Mouse (Mus musculus) kidney, embryonic 14.5 days (tissue): ENCODE measurements around the gene Dek. TPM values are rescaled to one million over a fixed set of nuclear protein-coding genes. Genes with fewer than 3 reads are reported as not detected.

Experiments used
- ATAC-seq: fragments of 200-750 bp; cut with Nextera tagmentation; 2 replicates; pipeline ENCODE4 v1.8.0; 2017; ENCODE audit warnings: moderate number of reproducible peaks, mild to moderate bottlenecking, moderate TSS enrichment, moderate library complexity; ENCODE audit not compliant: low FRiP score, low TSS enrichment
- H3K27ac ChIP-seq: fragments of 300-500 bp; sonication (generic); 2 replicates; pipeline ENCODE4 v1.5.1; 2014; ENCODE audit warnings: low read depth, mild to moderate bottlenecking, low read length, moderate library complexity, mixed read lengths
- H3K27me3 ChIP-seq: fragments of 300-500 bp; sonication (generic); 2 replicates; pipeline ENCODE4 v1.6.1; 2014; ENCODE audit warnings: mild to moderate bottlenecking, low read length; ENCODE audit not compliant: control insufficient read depth, insufficient read depth
- H3K36me3 ChIP-seq: fragments of 300-500 bp; sonication (generic); 2 replicates; pipeline ENCODE4 v1.6.1; 2014; ENCODE audit warnings: low read length, mixed read lengths; ENCODE audit not compliant: control insufficient read depth, insufficient read depth
- H3K4me1 ChIP-seq: fragments of 300-500 bp; sonication (generic); 2 replicates; pipeline ENCODE4 v1.6.1; 2014; ENCODE audit warnings: low read length, mixed read lengths; ENCODE audit not compliant: control insufficient read depth, insufficient read depth
- H3K4me2 ChIP-seq: fragments of 300-500 bp; sonication (generic); replicated peaks from 2 replicates; pipeline ENCODE4 v1.6.1; 2014; ENCODE audit warnings: low read depth, mild to moderate bottlenecking, low read length
- H3K4me3 ChIP-seq: fragments of 300-500 bp; sonication (generic); 2 replicates; pipeline ENCODE4 v1.5.1; 2014; ENCODE audit warnings: mild to moderate bottlenecking, low read length
- H3K9ac ChIP-seq: fragments of 300-500 bp; sonication (generic); 2 replicates; pipeline ENCODE4 v1.6.1; 2014; ENCODE audit warnings: low read depth, mild to moderate bottlenecking, low read length, moderate library complexity
- H3K9me3 ChIP-seq: fragments of 300-500 bp; sonication (generic); 2 replicates; pipeline ENCODE4 v1.6.1; 2016; ENCODE audit warnings: low read length; ENCODE audit not compliant: control insufficient read depth
- WGBS: fragments of 180-500 bp; shearing (Covaris S2); extraction: QIAGEN DNeasy Blood & Tissue Kit; methylation state at CpG from one replicate; pipeline ENCODE4 v1.1.7; 2014; 5-methylcytosine and 5-hydroxymethylcytosine counted together
- polyA plus RNA-seq: library from polyadenylated mRNA; unstranded; fragments of >200 nt; fragmentation: Nextera tagmentation; extraction: Ambion mirVana; gene quantifications from 2 replicates; pipeline ENCODE4 v1.2.1, GENCODE M21; 2014

Dek gene
- polyA plus RNA-seq, 1 experiment from 2014 or later: 276 TPM

DNA sequence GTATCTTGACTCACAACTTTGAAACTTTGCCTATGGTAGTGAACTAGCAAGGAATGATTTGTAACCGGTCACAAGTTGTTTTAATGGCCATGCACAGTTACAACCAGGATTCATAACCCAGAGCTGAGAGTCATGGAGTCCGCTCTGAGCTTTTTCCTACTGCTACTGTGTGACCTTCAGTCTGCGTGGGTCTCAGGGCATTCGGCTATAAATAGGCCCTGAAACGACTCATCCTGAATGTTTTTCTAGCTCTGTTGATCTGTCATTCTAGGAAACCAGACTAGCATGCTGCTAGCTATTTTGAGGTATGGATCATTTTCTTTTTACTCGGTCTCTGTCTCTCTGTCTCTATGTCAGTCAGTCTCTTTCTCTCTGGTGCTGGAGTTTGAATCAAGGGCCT lies 36.8 kb upstream of the Dek start:
- Histone ChIP-seq H3K9me3 (peaks cover 11% of the 10 kb centered on the region), H3K27ac (no peak overlapping the region), H3K27me3 (no peaks in the 10 kb centered on the region), H3K4me3 (no peak overlapping the region), H3K4me2 (no peak overlapping the region), H3K4me1 (no peaks in the 10 kb centered on the region), H3K9ac (no peak overlapping the region), H3K36me3 (no peaks in the 10 kb centered on the region)
- ATAC-seq: no peak
- WGBS: 46% methylated on average over 6 of the region's 6 CpGs

DNA sequence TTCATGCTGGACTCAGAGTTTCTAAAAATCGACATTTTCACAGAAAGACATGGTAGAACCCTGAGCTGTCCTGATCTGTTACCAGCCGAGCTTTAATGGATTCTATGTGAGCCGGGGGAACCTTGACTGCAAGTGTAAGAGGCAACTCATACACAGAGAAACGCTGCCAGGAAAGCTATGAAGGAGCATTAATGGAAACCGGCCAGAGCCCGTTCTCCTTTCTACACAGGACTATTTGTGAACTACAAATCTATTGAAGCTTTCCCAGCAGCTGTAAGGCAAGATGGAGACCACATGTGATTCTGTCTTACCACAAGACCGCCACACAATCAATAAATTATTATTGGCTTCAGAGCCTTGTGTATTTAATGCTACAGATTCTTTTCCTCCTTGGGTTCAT lies 29.7 kb upstream of the Dek start:
- H3K4me1 ChIP-seq: no peaks in the 10 kb centered on the region
- H3K27ac ChIP-seq: no peak overlapping the region
- H3K4me2 ChIP-seq: no peak overlapping the region
- no peak overlapping the region for H3K9ac ChIP-seq
- H3K36me3 ChIP-seq: no peaks in the 10 kb centered on the region
- H3K9me3 ChIP-seq: peaks cover 11% of the 10 kb centered on the region
- no peaks in the 10 kb centered on the region for H3K27me3 ChIP-seq
- H3K4me3 ChIP-seq: no peak overlapping the region
- ATAC-seq: no peak
- WGBS: 87% methylated on average over 7 of the region's 7 CpGs

DNA sequence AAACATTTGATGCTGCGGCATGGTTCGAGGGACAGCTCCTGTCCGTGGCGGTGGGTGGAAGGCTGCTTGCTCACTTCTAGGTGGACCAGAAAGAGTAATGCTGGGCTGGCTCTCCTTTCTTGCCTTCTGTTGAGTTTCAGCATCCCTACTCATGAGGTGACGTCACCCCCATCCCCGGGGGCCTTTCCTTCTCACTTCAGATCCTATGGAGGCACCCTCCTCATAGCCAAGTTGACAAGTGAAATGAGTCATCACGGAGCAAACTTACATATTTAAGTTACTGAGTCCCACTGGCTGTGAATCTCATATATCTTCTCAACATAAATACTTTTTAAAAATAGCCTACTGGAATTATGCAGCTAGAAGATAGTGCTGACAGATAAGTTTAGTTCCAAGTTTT lies 28.8 kb upstream of the Dek start:
- ATAC-seq: no peak
- Histone ChIP-seq H3K9me3 (peaks cover 5% of the 10 kb centered on the region; the same call in 1 of the 2 replicates), H3K4me2 (no peak overlapping the region), H3K27ac (no peak overlapping the region), H3K4me3 (no peak overlapping the region), H3K27me3 (no peaks in the 10 kb centered on the region), H3K4me1 (no peaks in the 10 kb centered on the region), H3K36me3 (no peaks in the 10 kb centered on the region), H3K9ac (no peak overlapping the region)
- WGBS: 95% methylated on average over 7 of the region's 7 CpGs

DNA sequence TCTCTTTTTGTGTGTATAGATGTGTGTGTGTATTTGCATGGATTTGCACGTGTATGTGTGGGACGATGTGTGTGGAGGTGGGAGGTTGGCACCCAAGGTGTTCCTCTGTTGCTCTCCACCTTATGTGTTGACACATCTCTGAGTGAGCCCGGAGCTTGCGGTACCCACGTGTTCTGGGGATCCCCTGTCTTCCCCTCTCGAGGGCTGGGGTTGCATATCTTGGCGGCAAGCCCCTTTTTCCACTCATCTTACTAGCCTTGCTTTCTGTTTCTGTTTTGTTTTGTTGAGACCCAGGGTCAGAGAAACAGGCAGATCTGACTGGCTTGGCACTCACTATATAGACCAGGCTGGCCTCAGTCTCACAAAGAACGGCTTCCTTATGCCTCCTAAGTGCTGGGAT lies 27.1 kb upstream of the Dek start:
- WGBS: 92% methylated on average over 8 of the region's 8 CpGs
- no peaks in the 10 kb centered on the region for H3K36me3 ChIP-seq
- H3K9ac ChIP-seq: no peak overlapping the region
- H3K4me1 ChIP-seq: no peaks in the 10 kb centered on the region
- ATAC-seq: no peak
- no peak overlapping the region for H3K27ac ChIP-seq
- H3K9me3 ChIP-seq: no peaks in the 10 kb centered on the region
- no peaks in the 10 kb centered on the region for H3K27me3 ChIP-seq
- no peak overlapping the region for H3K4me3 ChIP-seq
- no peak overlapping the region for H3K4me2 ChIP-seq

DNA sequence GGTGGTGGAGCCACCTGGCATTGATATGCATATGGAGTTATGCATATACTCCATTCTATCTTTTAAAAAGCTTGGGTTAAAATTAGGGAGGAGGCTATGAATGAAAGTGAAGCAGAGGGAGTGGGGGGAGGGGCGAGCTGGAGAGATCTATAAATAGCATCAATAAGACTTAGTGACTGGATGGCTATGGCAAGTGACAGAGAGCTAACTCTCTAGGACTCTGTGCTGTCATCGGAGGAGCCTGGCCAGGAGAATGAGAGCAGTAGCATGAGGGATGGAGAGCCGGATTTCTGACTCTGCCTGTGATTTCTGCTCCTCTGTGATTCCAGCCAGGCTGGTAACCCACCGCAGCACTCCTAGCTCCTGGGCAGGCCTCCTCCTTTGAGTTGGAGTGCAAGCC lies 23.1 kb upstream of the Dek start:
- H3K4me3 ChIP-seq: no peak overlapping the region
- no peaks in the 10 kb centered on the region for H3K9me3 ChIP-seq
- H3K4me2 ChIP-seq: no peak overlapping the region
- no peak overlapping the region for H3K27ac ChIP-seq
- 69% methylated on average over 4 of the region's 4 CpGs for WGBS
- ATAC-seq: no peak
- H3K9ac ChIP-seq: no peak overlapping the region
- peaks cover 4% of the 10 kb centered on the region; the same call in 1 of the 2 replicates for H3K4me1 ChIP-seq
- no peaks in the 10 kb centered on the region for H3K36me3 ChIP-seq
- H3K27me3 ChIP-seq: no peaks in the 10 kb centered on the region

DNA sequence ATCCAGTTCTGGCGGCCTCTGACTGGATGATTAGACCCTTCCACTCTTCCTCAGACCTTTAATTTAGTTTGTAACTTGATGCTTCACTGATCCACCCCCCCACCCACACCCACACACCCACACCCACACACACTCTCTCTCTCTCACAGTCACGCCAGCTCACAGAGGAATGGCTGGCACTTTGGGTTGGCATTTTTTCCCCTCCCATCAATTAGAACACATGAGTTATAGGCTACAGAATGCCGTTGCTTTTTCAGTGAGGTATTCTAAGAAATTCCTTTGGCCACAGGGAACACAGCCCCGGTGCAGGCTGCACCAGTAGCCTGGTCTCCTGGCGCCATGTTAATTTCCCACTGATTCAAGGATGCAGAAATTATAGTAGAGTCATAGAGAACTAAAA lies 19.6 kb upstream of the Dek start:
- Histone ChIP-seq H3K27ac (no peak overlapping the region), H3K9me3 (no peaks in the 10 kb centered on the region), H3K9ac (no peak overlapping the region), H3K4me3 (no peak overlapping the region), H3K36me3 (no peaks in the 10 kb centered on the region), H3K4me2 (no peak overlapping the region), H3K4me1 (peaks cover 10% of the 10 kb centered on the region; the same call in 1 of the 2 replicates), H3K27me3 (peaks cover 3% of the 10 kb centered on the region; the same call in 1 of the 2 replicates)
- ATAC-seq: peak; percentile 66
- WGBS: 40% methylated on average over 5 of the region's 5 CpGs

DNA sequence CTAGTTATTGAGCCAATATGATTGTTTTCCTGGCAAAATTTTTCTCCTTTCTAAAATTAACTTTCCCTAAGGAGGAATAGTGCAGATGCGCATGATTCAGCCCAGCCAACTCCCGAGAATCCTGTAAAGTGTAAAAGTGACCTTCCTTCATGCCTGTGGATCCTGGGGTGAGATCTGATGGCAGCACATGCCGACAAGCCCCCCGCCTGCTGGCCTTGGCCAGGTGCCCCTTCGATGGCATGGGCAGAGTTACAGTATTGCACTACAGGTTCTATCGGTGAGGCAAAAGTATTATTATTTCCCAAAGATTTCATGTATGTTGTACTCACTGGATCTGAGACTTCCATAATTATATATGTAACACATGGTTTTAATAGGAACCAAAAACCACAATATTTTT lies 19.0 kb upstream of the Dek start:
- H3K4me1 ChIP-seq: peaks cover 10% of the 10 kb centered on the region; the same call in 1 of the 2 replicates
- no peak overlapping the region for H3K4me2 ChIP-seq
- no peak for ATAC-seq
- no peak overlapping the region for H3K27ac ChIP-seq
- WGBS: 78% methylated on average over 6 of the region's 6 CpGs
- peaks cover 3% of the 10 kb centered on the region; the same call in 1 of the 2 replicates for H3K27me3 ChIP-seq
- no peak overlapping the region for H3K9ac ChIP-seq
- no peaks in the 10 kb centered on the region for H3K36me3 ChIP-seq
- H3K4me3 ChIP-seq: no peak overlapping the region
- no peaks in the 10 kb centered on the region for H3K9me3 ChIP-seq

DNA sequence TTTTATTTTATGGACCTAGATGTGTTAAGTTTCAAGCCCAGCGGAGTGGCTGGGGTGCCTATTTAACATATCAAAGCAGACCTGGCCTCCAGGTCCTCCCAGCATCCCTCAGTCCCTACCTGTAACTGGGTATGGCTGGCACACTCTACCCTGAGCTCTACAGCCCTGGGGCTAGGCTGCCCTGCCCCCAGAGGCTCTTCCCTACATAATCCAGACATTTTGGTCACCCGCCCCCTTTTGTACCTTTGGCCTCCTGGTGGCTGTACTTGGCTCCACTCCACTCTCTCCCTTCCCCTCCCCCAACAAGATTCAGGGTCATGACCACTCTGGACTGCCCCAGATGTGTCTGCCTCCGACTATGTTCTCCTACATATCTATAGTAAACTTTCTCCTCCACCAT lies 18.4 kb upstream of the Dek start:
- no peak overlapping the region for H3K9ac ChIP-seq
- H3K4me3 ChIP-seq: no peak overlapping the region
- no peak overlapping the region for H3K27ac ChIP-seq
- H3K4me1 ChIP-seq: peaks cover 10% of the 10 kb centered on the region; the same call in 1 of the 2 replicates
- ATAC-seq: no peak
- 35% methylated on average over 3 of the region's 3 CpGs for WGBS
- H3K9me3 ChIP-seq: no peaks in the 10 kb centered on the region
- no peak overlapping the region for H3K4me2 ChIP-seq
- H3K36me3 ChIP-seq: no peaks in the 10 kb centered on the region
- H3K27me3 ChIP-seq: peaks cover 3% of the 10 kb centered on the region; the same call in 1 of the 2 replicates

DNA sequence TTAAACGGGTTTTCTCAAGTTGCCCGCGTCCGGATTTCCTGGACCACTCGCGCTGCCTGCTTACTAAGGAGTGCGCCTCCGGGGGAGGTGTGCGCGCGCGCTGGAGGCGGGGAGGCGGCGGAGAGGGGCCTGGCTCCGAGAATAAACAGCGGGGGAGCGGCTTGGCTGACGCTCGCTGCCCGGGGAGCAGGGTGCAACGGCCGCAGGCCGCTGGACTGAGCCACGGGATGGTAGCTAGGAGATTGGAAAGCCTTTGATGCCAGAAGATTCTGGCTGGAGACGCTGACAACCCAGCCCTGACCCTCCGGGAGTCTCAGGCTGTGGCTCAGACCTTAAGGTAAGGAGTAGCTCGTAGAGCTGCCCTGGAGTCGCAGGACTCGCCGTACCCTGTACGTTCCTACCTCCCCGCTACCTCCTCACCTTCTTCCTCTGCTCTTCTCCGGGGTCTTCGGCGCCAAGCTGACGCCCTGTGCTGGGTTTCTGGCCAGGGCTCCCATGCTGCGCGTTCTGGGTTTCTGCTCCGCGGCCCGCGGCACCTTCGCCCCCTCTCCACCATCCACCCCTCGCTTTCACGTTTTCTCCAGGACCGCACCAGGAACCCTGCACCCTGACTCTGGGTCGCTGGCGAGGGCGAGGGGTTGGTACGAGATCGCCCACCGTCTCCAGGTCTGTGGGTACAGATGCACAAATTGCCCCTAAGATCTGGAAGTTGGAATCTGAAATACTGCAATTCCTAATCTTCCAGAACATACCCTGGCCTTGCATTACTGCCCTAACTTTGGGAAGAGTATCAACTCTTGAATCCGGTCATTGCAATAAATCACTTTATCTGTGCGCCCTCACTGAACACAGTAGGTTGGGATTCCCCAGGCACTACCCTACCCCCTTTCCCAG lies 16.8 kb upstream of the Dek start, which contains the start of gene Rnf144b:
Rnf144b (plus strand) TSS at position 120 of the 894 bp plus-strand sequence.
- Histone ChIP-seq H3K27me3 (peaks cover 3% of the 10 kb centered on the region; the same call in 1 of the 2 replicates), H3K27ac (no peak within 1 kb of the TSS), H3K4me2 (peak within 1 kb of the TSS; percentile 98), H3K4me3 (peak within 1 kb of the TSS; percentile 55), H3K9ac (peak within 1 kb of the TSS; percentile 59), H3K9me3 (no peaks in the 10 kb centered on the region), H3K36me3 (no peaks in the 10 kb centered on the region), H3K4me1 (peaks cover 10% of the 10 kb centered on the region; the same call in 1 of the 2 replicates)
- 2% methylated on average over 55 of the region's 55 CpGs for WGBS
- peak; percentile 65; the same call in 1 of the 2 replicates for ATAC-seq
